Mouse (Mus musculus): ENCODE measurements at regions not wholly inside any gene's neighbourhood (a gene's known extent, or its start where the extent isn't known, plus 50 kb on each side); places are given as distances from the start of the nearest gene placed in this dataset.

GRCm38 (mm10) chr14:9192122-9192769 is 526.2 kb upstream of the 4930452B06Rik start:
- WGBS, result 71% methylated on average over 4 of the region's 4 CpGs
- DNase-seq, result no peak
- no peaks in the 10 kb centered on the region for H3K9me3 ChIP-seq (ENCODE audit: low read depth, low read length)
- H3K9ac ChIP-seq, result no peak overlapping the region
- no peaks in the 10 kb centered on the region for H3K27me3 ChIP-seq (ENCODE audit: insufficient read depth, low read length)
- no peak overlapping the region for H3K27ac ChIP-seq (ENCODE audit: low read depth)
- no peak overlapping the region for H3K4me2 ChIP-seq
- H3K36me3 ChIP-seq (ENCODE audit: insufficient read depth), result no peaks in the 10 kb centered on the region
- H3K4me1 ChIP-seq (ENCODE audit: insufficient read depth), result no peaks in the 10 kb centered on the region
- H3K4me3 ChIP-seq (ENCODE audit: low read depth, low read length), result no peak overlapping the region
- TF ChIP-seq CTCF (IDR thresholded peaks at IDR 0.05; ENCODE audit: low read depth), result no peak
- no peak for ATAC-seq (ENCODE audit: insufficient read depth)

GRCm38 (mm10) chr14:9191664-9192063 is 525.6 kb upstream of the 4930452B06Rik start:
- DNase-seq, result no peak
- ATAC-seq (ENCODE audit: insufficient read depth), result no peak
- no peak for TF ChIP-seq CTCF (IDR thresholded peaks at IDR 0.05; ENCODE audit: low read depth)

GRCm38 (mm10) chr14:9161336-9161735 is 495.3 kb upstream of the 4930452B06Rik start:
- Histone ChIP-seq H3K27ac (ENCODE audit: low read depth) (no peak overlapping the region), H3K36me3 (ENCODE audit: insufficient read depth) (no peaks in the 10 kb centered on the region), H3K4me1 (ENCODE audit: insufficient read depth) (no peaks in the 10 kb centered on the region), H3K4me3 (ENCODE audit: low read depth, low read length) (no peak overlapping the region), H3K4me2 (no peak overlapping the region), H3K9ac (no peak overlapping the region), H3K9me3 (ENCODE audit: low read depth, low read length) (no peaks in the 10 kb centered on the region), H3K27me3 (ENCODE audit: insufficient read depth, low read length) (no peaks in the 10 kb centered on the region)
- no peak for TF ChIP-seq CTCF (IDR thresholded peaks at IDR 0.05; ENCODE audit: low read depth)
- 93% methylated on average over 2 of the region's 2 CpGs for WGBS
- ATAC-seq (ENCODE audit: insufficient read depth) (no peak), DNase-seq (no peak)

More at GRCm38 (mm10) chr14:9191664-9192063, 525.6 kb upstream of the 4930452B06Rik start:
- Histone ChIP-seq H3K4me1 (ENCODE audit: insufficient read depth) (no peaks in the 10 kb centered on the region), H3K4me2 (no peak overlapping the region), H3K27me3 (ENCODE audit: insufficient read depth, low read length) (no peaks in the 10 kb centered on the region), H3K36me3 (ENCODE audit: insufficient read depth) (no peaks in the 10 kb centered on the region), H3K4me3 (ENCODE audit: low read depth, low read length) (no peak overlapping the region), H3K27ac (ENCODE audit: low read depth) (no peak overlapping the region), H3K9me3 (ENCODE audit: low read depth, low read length) (no peaks in the 10 kb centered on the region), H3K9ac (no peak overlapping the region)
- WGBS, result 51% methylated on average over 3 of the region's 3 CpGs

DNA sequence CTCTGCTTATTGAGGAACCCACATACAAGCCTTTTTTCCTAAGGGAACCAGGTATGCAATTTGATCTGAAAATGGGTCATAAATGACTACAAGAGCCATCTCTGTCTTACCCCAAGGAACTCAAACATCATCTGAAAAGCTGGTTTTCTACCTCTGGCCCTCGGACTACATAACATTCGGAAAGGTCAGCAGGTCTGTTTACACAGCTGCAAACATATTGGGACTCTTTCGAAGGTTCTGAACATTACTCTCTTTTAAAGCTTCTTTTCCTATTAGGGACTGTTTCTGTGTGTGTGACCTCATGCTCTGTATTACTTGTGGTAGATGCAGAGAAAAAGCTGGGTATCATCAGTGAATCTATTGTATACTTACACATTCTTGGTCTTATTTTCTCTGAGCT is 491.9 kb upstream of the 4930452B06Rik start:
- no peaks in the 10 kb centered on the region for H3K4me1 ChIP-seq (ENCODE audit: insufficient read depth)
- H3K27ac ChIP-seq (ENCODE audit: low read depth), result no peak overlapping the region
- no peaks in the 10 kb centered on the region for H3K36me3 ChIP-seq (ENCODE audit: insufficient read depth)
- 28% methylated on average over 3 of the region's 3 CpGs for WGBS
- H3K9ac ChIP-seq, result no peak overlapping the region
- H3K9me3 ChIP-seq (ENCODE audit: low read depth, low read length), result no peaks in the 10 kb centered on the region
- no peak overlapping the region for H3K4me3 ChIP-seq (ENCODE audit: low read depth, low read length)
- no peaks in the 10 kb centered on the region for H3K27me3 ChIP-seq (ENCODE audit: insufficient read depth, low read length)
- DNase-seq, result no peak
- ATAC-seq (ENCODE audit: insufficient read depth), result no peak
- H3K4me2 ChIP-seq, result no peak overlapping the region
- TF ChIP-seq CTCF (IDR thresholded peaks at IDR 0.05; ENCODE audit: low read depth), result no peak

GRCm38 (mm10) chr14:9150841-9151240 is 484.8 kb upstream of the 4930452B06Rik start:
- H3K36me3 ChIP-seq (ENCODE audit: insufficient read depth), result no peaks in the 10 kb centered on the region
- TF ChIP-seq CTCF (IDR thresholded peaks at IDR 0.05; ENCODE audit: low read depth), result no peak
- WGBS, result 43% methylated on average over 1 of the region's 1 CpGs

GRCm38 (mm10) chr14:9146595-9147219 is 480.7 kb upstream of the 4930452B06Rik start:
- WGBS, result 32% methylated on average over 4 of the region's 4 CpGs
- Histone ChIP-seq H3K9me3 (ENCODE audit: low read depth, low read length) (no peaks in the 10 kb centered on the region), H3K27ac (ENCODE audit: low read depth) (peak overlapping the region; percentile 48; the same call in 1 of the 2 replicates), H3K9ac (no peak overlapping the region), H3K4me3 (ENCODE audit: low read depth, low read length) (no peak overlapping the region), H3K4me2 (no peak overlapping the region), H3K27me3 (ENCODE audit: insufficient read depth, low read length) (no peaks in the 10 kb centered on the region), H3K4me1 (ENCODE audit: insufficient read depth) (no peaks in the 10 kb centered on the region), H3K36me3 (ENCODE audit: insufficient read depth) (no peaks in the 10 kb centered on the region)
- ATAC-seq (ENCODE audit: insufficient read depth) (peak; percentile 91), DNase-seq (peak; percentile 93)
- no peak for TF ChIP-seq CTCF (IDR thresholded peaks at IDR 0.05; ENCODE audit: low read depth)

More at GRCm38 (mm10) chr14:9150841-9151240, 484.8 kb upstream of the 4930452B06Rik start:
- no peak overlapping the region for H3K27ac ChIP-seq (ENCODE audit: low read depth)
- ATAC-seq (ENCODE audit: insufficient read depth), result no peak
- DNase-seq, result no peak
- no peak overlapping the region for H3K4me2 ChIP-seq
- H3K27me3 ChIP-seq (ENCODE audit: insufficient read depth, low read length), result no peaks in the 10 kb centered on the region
- H3K9ac ChIP-seq, result no peak overlapping the region
- no peak overlapping the region for H3K4me3 ChIP-seq (ENCODE audit: low read depth, low read length)
- no peaks in the 10 kb centered on the region for H3K4me1 ChIP-seq (ENCODE audit: insufficient read depth)
- no peaks in the 10 kb centered on the region for H3K9me3 ChIP-seq (ENCODE audit: low read depth, low read length)

DNA sequence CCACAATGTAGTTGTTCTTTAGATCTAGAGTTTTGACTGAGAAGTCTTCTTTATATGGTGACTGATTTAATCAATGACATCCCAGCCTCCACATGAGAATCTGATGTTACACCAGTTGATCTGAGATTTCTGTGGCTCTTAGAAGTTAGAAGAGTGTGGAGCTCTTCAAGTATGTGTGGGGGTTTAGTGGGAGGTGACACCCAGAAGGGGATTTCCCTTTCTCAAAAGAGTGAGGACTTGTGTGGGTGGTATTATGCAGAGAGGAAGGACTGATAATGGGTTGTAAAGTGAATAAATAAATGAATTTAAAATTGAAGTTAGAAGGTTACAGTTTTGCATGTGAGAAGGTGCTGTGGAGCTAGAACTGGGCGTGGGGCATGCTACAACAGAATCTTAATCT is 439.7 kb upstream of the 4930452B06Rik start:
- Histone ChIP-seq H3K4me1 (ENCODE audit: insufficient read depth) (no peaks in the 10 kb centered on the region), H3K27me3 (ENCODE audit: insufficient read depth, low read length) (no peaks in the 10 kb centered on the region), H3K9me3 (ENCODE audit: low read depth, low read length) (no peaks in the 10 kb centered on the region), H3K27ac (ENCODE audit: low read depth) (no peak overlapping the region), H3K9ac (no peak overlapping the region), H3K4me2 (no peak overlapping the region), H3K4me3 (ENCODE audit: low read depth, low read length) (no peak overlapping the region), H3K36me3 (ENCODE audit: insufficient read depth) (no peaks in the 10 kb centered on the region)
- WGBS, result 50% methylated on average over 1 of the region's 1 CpGs
- ATAC-seq (ENCODE audit: insufficient read depth) (no peak), DNase-seq (no peak)
- TF ChIP-seq CTCF (IDR thresholded peaks at IDR 0.05; ENCODE audit: low read depth), result no peak

Data from lung, embryonic 14.5 days (tissue).